Mouse (Mus musculus) adrenal gland, postnatal 4 days (tissue): Measurements from ENCODE around the gene Sema7a. TPM values are rescaled to one million over a fixed set of nuclear protein-coding genes. Genes with fewer than 3 reads are reported as not detected.

Experiments
- DNase-seq, 2 experiments: peaks; one replicate each; pipeline ENCODE4 v3.0.0; 2021 to 2022; ENCODE audit warnings: low spot score in 2 of 2, mixed read lengths in 2 of 2
- long read RNA-seq, 2 experiments: library from polyadenylated mRNA; stranded (forward); transcript quantifications; one replicate each; pipeline ENCODE4 v2.0.0; 2021
- total RNA-seq, 2 experiments: library from RNA; stranded (reverse); gene quantifications; 2 replicates each; pipeline ENCODE4 v1.2.3; 2021

Sema7a gene
- 10 to 100 TPM; 15.1 to 16.1 TPM for total RNA-seq
- long read RNA-seq, experiment 1, partial matches to known transcripts: 0 of 2 reads
- long read RNA-seq, experiment 1, other reads (novel, unspliced or antisense): 2 of 2 reads
- long read RNA-seq, experiment 2: 0 reads

GRCm38 (mm10) chr9:57939431-57940348, at the start of gene Sema7a:
Gene Sema7a (plus strand): TSS chr9:57940112.
- DNase-seq: peak; percentile 35 to 47

GRCm38 (mm10) chr9:57900478-57900877, 39.4 kb upstream of the Sema7a start:
- no peak for DNase-seq

GRCm38 (mm10) chr9:57901197-57901596, 38.7 kb upstream of the Sema7a start:
- DNase-seq: no peak

GRCm38 (mm10) chr9:57901601-57902000, 38.3 kb upstream of the Sema7a start:
- no peak for DNase-seq

GRCm38 (mm10) chr9:57902132-57902531, 37.8 kb upstream of the Sema7a start:
- DNase-seq: no peak

GRCm38 (mm10) chr9:57903589-57904249, 36.2 kb upstream of the Sema7a start:
- no peak for DNase-seq

GRCm38 (mm10) chr9:57904250-57904644, 35.7 kb upstream of the Sema7a start:
- DNase-seq: no peak

GRCm38 (mm10) chr9:57907206-57907605, 32.7 kb upstream of the Sema7a start:
- DNase-seq: no peak

GRCm38 (mm10) chr9:57910254-57911160, 29.4 kb upstream of the Sema7a start, which contains the start of gene Ubl7:
Gene Ubl7 (plus strand): TSS chr9:57910979.
- DNase-seq: peak; percentile 67 to 83

- no peak for DNase-seq
Observed at GRCm38 (mm10) chr9:57912571-57912970, 27.3 kb upstream of the Sema7a start.

- DNase-seq: no peak
Observed at GRCm38 (mm10) chr9:57921491-57922060, 18.3 kb upstream of the Sema7a start.

- DNase-seq: no peak
Observed at GRCm38 (mm10) chr9:57922381-57922780, 17.5 kb upstream of the Sema7a start.

- no peak for DNase-seq
Observed at GRCm38 (mm10) chr9:57923046-57923445, 16.9 kb upstream of the Sema7a start.

- DNase-seq: peak in 1 of 2 experiments; percentile 1
Observed at GRCm38 (mm10) chr9:57931166-57931767, 8.6 kb upstream of the Sema7a start.

- DNase-seq: no peak
Observed at GRCm38 (mm10) chr9:57932253-57932652, 7.7 kb upstream of the Sema7a start.

- no peak for DNase-seq
Observed at GRCm38 (mm10) chr9:57932831-57933602, 6.9 kb upstream of the Sema7a start.

- DNase-seq: peak; percentile 60 to 78
Observed at GRCm38 (mm10) chr9:57935683-57936437, 4.1 kb upstream of the Sema7a start.

GRCm38 (mm10) chr9:57937171-57937570, 2.7 kb upstream of the Sema7a start:
- no peak for DNase-seq

- DNase-seq: no peak
Observed at GRCm38 (mm10) chr9:57937651-57938050, 2.3 kb upstream of the Sema7a start.
